Mouse (Mus musculus): ENCODE measurements around the gene Zfand3. TPM values are rescaled to one million over a fixed set of nuclear protein-coding genes. Genes with fewer than 3 reads are reported as not detected.

Gene Zfand3
- polyA plus RNA-seq, 1 experiment, result 166 TPM

GRCm38 (mm10) chr17:30149911-30150310, 145.4 kb downstream of the Zfand3 start:
- DNase-seq (ENCODE audit: low read depth), result no peak

GRCm38 (mm10) chr17:30154144-30154543, 149.6 kb downstream of the Zfand3 start:
- no peak for DNase-seq (ENCODE audit: low read depth)

GRCm38 (mm10) chr17:30154861-30155260, 150.3 kb downstream of the Zfand3 start:
- DNase-seq (ENCODE audit: low read depth), result no peak

- DNase-seq (ENCODE audit: low read depth), result no peak
Measured at GRCm38 (mm10) chr17:30155411-30155925, 150.9 kb downstream of the Zfand3 start.

- no peak for DNase-seq (ENCODE audit: low read depth)
Measured at GRCm38 (mm10) chr17:30158419-30159108, 154.0 kb downstream of the Zfand3 start.

- DNase-seq (ENCODE audit: low read depth), result no peak
Measured at GRCm38 (mm10) chr17:30159341-30159740, 154.8 kb downstream of the Zfand3 start.

GRCm38 (mm10) chr17:30160823-30161432, 156.4 kb downstream of the Zfand3 start:
- no peak for DNase-seq (ENCODE audit: low read depth)

GRCm38 (mm10) chr17:30162983-30163382, 158.4 kb downstream of the Zfand3 start:
- no peak for DNase-seq (ENCODE audit: low read depth)

- no peak for DNase-seq (ENCODE audit: low read depth)
Measured at GRCm38 (mm10) chr17:30163793-30164192, 159.3 kb downstream of the Zfand3 start.

- no peak for DNase-seq (ENCODE audit: low read depth)
Measured at GRCm38 (mm10) chr17:30164818-30165217, 160.3 kb downstream of the Zfand3 start.

- DNase-seq (ENCODE audit: low read depth), result no peak
Measured at GRCm38 (mm10) chr17:30177435-30177834, 172.9 kb downstream of the Zfand3 start.

- no peak for DNase-seq (ENCODE audit: low read depth)
Measured at GRCm38 (mm10) chr17:30178402-30178801, 173.9 kb downstream of the Zfand3 start.

- DNase-seq (ENCODE audit: low read depth), result no peak
Measured at GRCm38 (mm10) chr17:30180197-30180596, 175.7 kb downstream of the Zfand3 start.

- no peak for DNase-seq (ENCODE audit: low read depth)
Measured at GRCm38 (mm10) chr17:30181554-30181953, 177.0 kb downstream of the Zfand3 start.

- DNase-seq (ENCODE audit: low read depth), result no peak
Measured at GRCm38 (mm10) chr17:30182063-30182462, 177.5 kb downstream of the Zfand3 start.

GRCm38 (mm10) chr17:30183561-30183960, 179.0 kb downstream of the Zfand3 start:
- DNase-seq (ENCODE audit: low read depth), result no peak

- no peak for DNase-seq (ENCODE audit: low read depth)
Measured at GRCm38 (mm10) chr17:30187154-30187553, 182.6 kb downstream of the Zfand3 start.

GRCm38 (mm10) chr17:30187581-30187980, 183.0 kb downstream of the Zfand3 start:
- no peak for DNase-seq (ENCODE audit: low read depth)

GRCm38 (mm10) chr17:30188031-30188981, 183.8 kb downstream of the Zfand3 start:
- DNase-seq (ENCODE audit: low read depth), result no peak

GRCm38 (mm10) chr17:30191097-30191640, 186.6 kb downstream of the Zfand3 start:
- no peak for DNase-seq (ENCODE audit: low read depth)

- DNase-seq (ENCODE audit: low read depth), result no peak
Measured at GRCm38 (mm10) chr17:30192416-30193005, 188.0 kb downstream of the Zfand3 start.
